Mouse (Mus musculus): ENCODE measurements around the gene Ahcyl2.
"Not testable (repeated sequence)": the region's sequence is repeated elsewhere in the genome, so short reads cannot be mapped to it uniquely, and the experiment has no call there.

The Ahcyl2 gene

GRCm38 (mm10) chr6:29767813-29768660 is at the start of gene Ahcyl2:
Gene Ahcyl2, plus strand, starts transcription at chr6:29768011.
- DNase-seq (ENCODE audit: low read depth, low spot score) = peak; percentile 98

DNA sequence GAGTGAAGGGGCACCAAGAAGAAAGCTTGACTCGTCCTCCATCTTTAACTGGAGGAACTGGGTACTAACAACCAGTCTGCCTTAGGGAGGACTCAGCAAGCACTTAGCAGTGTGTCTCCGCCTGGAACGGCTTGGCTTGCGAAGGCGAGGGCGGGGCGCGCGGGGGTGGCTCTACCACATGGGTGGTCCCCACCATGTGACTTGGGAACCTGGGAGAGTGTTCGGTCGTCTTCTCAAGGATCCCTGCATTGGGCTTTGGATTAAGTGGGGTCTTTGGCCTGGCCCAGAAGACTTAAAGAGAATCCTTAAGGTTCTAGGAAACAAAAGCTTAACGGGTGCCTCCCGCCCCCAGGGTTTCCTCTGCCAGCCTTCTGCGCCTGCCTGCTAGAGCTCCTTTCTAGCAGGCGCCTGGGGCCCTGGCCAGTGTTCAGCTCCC is 48.9 kb upstream of the Ahcyl2 start:
- DNase-seq (ENCODE audit: low read depth, low spot score) = peak; percentile 75

DNA sequence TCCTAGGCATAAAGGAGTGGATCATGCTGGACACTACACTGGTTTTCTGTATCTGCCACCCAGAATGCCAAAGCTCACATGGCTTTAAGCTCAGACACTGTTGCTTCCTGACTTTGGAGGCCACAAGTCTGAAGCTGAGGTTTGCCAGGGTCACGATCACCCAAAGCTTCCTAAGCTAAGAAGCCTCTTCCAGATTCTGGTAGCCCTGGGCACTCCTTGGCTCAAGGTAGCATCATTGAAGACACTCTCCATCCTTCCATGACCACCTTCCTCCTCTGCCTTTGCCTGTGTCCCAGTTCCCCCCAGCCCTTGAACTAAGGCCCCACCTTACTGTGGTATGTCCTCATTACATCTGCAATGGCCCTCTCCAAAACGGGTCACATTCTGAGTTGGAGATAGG is 45.9 kb upstream of the Ahcyl2 start:
- DNase-seq (ENCODE audit: low read depth, low spot score) = no peak

GRCm38 (mm10) chr6:29726576-29727200 is 41.1 kb upstream of the Ahcyl2 start:
- DNase-seq (ENCODE audit: low read depth, low spot score) = no peak

DNA sequence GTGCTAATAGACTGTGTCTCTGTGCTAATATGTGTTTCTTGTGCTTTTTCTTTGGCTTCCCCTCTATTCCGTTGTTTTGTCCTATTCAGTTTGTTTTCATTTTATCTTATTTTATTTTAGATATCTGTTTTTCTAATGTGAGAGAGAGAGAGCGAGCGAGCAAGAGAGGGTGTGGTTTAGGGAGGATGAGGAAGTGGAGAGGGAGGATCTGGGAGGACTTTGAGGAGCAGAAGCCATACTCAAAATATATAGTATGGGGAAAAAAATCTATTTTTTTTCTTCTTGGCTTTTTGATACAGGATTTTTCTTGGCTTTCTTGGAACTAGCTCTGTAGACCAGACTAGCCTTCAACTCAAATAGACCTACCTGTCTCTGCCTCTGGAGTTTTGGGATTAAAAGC is 39.8 kb upstream of the Ahcyl2 start:
- DNase-seq (ENCODE audit: low read depth, low spot score) = no peak

- DNase-seq (ENCODE audit: low read depth, low spot score) = no peak
These were observed 38.3 kb upstream of the Ahcyl2 start for GRCm38 (mm10) chr6:29729491-29729890.

DNA sequence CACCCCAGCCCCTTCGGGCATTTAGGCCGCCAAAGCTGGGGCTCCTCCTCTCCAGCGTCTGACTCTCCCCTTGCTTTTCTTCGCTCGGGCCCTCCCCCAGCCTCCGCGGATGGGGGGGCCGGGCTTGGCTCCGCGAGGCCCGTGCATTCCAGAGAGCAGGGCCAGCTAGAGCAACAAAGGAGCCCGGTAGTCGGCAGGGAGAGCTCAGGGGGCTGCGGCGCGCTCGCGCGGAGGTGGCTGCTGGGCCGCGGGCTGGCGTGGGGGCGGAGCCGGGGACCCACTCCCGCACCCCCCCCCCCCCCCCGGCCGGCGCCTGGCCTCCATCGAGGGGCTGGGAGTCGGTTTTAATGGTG is 32.5 kb upstream of the Ahcyl2 start, which contains the start of gene Smo:
Gene Smo, plus strand, starts transcription at position 168 of the 353 bp plus-strand sequence.
- peak; percentile 75 for DNase-seq (ENCODE audit: low read depth, low spot score)

DNA sequence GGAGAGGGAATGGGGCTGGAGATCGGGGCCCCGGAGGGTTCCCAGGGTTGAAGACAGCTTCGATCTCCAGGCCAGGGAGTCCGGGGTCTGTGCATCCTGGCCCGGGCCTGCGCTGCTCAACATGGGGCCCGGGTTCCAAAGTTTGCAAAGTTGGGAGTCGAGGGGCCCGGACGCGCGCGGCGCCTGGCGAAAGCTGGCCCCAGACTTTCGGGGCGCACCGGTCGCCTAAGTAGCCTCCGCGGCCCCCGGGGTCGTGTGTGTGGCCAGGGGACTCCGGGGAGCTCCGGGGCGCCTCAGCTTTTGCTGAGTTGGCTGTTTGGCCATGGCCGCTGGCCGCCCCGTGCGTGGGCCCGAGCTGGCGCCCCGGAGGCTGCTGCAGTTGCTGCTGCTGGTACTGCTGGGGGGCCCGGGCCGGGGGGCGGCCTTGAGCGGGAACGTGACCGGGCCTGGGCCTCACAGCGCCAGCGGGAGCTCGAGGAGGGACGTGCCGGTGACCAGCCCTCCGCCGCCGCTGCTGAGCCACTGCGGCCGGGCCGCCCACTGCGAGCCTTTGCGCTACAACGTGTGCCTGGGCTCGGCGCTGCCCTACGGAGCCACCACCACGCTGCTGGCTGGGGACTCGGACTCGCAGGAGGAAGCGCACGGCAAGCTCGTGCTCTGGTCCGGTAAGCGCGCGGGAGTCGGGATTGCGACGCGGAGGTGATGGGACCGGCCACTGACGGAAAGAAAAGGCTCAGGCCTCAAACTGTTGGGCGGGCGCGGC is 31.9 kb upstream of the Ahcyl2 start:
- DNase-seq (ENCODE audit: low read depth, low spot score) = peak; percentile 48

- DNase-seq (ENCODE audit: low read depth, low spot score) = no peak
These were observed 31.0 kb upstream of the Ahcyl2 start for GRCm38 (mm10) chr6:29736610-29737458.

DNA sequence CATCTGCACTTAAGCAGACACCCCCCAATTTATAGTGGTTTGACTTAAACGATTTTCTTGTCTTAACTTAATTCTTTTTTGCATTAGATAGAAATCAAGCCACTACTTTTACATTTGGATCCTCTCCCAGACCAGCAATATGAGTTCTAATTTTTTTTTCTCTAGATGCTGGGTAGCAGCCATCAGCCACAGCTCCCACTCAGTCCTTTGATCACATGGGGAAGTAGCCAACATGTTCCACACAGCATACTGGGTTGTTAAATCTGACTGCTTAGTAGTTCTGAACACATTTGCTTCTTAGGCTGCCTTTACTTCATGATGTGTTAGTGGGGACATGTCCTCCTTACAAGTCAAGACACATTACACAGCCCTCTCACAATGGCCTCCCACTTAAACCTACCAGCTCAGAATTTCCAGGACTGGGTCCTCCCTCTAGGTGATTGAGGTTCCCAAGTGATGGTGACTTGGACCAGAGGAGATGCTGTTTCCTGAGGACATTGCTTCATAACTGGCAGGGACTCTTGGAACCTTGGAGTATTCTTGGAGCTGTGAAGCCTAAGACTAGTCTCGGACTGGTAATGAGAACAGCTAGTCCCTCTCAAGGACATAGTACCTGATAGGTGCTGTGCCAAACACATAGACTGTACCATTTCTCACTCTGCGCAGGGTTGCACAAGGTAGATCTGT is 16.2 kb upstream of the Ahcyl2 start:
- DNase-seq (ENCODE audit: low read depth, low spot score) = no peak

DNA sequence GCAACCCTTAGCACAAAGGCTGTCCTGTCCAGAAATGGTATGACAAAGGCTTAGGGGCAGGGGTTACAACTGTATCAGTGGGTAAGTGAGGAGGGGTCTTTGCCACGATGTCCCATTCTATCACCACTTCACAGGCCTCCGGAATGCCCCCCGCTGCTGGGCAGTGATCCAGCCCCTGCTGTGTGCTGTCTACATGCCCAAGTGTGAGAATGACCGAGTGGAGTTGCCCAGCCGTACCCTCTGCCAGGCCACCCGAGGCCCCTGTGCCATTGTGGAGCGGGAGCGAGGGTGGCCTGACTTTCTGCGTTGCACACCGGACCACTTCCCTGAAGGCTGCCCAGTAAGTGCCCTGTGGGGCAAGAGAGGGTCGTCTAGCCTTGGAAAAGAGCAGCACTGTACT is 14.5 kb upstream of the Ahcyl2 start:
- DNase-seq (ENCODE audit: low read depth, low spot score) = no peak

DNA sequence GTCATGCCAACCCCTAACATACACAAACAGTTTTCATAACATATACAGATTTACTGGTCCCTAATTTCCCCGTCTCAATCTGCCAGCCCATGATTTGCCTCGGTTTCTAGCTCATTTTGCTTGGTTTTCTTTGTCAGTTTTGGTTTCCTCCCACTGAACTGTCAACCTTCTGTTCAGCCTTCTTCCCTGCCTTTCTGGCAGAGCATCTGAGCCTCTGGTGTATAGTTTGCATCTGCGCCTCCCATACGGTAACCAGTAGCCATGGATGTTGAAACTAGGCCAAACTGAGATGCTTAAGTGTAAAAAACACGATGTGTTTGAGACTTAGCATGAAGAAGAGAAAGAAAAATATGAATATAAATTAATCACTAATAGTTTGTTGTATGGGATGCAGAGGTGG is 11.8 kb upstream of the Ahcyl2 start:
- no peak for DNase-seq (ENCODE audit: low read depth, low spot score)

DNA sequence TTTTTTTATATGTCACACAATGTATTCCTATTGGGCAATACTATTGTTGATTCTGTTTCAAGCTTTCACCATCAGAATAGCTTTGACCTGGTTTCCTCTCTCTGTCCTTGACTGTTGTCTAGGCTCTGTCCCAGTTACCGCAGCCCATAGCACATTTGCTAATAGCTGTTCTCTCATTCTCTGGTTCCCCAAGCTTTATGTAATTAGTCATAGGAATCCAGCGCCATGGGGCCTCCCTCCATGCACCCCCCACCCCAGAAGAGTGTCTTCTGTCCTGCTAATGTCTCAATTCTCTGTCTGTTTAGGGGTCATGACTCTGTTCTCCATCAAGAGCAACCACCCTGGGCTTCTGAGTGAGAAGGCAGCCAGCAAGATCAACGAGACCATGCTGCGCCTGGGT is 11.3 kb upstream of the Ahcyl2 start:
- no peak for DNase-seq (ENCODE audit: low read depth, low spot score)

DNA sequence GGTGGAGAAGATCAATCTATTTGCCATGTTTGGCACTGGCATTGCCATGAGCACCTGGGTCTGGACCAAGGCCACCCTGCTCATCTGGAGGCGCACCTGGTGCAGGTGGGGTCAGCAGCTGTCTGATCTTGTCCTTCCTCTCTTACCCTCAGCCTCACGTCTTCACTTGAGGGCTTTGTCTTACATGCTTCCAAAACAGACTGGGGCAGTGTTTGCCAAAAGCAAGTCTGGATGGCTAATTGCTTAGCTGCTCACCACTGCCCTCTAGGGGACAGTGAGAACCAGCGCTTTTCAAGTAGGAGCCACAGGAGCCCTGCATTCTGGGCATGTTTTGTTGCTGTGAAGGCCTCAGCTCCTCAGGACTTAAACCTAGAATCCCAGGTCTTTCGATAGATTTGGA is 9.4 kb upstream of the Ahcyl2 start:
- DNase-seq (ENCODE audit: low read depth, low spot score) = peak; percentile 93

DNA sequence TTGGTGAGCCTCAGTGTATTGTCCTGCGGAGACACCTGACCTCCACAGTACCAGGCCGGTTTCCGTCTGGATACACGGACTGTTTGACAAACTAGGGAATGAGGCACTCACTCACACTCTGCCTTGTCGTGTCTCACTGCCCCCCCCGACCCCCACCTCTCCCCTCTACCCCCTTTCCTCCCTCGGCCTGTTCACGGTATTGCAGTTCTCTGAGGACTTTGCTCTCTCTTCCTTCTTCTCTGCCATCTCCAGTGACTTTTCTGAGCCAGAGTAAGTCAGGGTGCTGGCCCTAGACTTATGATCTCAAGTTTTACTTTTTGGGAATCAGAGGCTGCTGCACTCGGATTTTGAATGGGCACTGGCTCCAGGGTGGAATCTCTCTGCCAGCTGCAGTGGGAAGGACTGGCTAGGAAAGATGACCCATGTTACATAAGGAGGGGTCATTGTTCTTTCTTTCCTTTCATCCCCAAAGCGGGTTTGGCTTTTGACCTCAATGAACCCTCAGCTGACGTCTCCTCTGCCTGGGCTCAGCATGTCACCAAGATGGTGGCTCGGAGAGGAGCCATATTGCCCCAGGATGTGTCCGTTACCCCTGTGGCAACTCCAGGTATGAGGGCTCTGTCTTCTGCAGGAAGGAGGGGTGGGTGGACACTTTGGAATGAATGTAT is 8.7 kb upstream of the Ahcyl2 start:
- no peak for DNase-seq (ENCODE audit: low read depth, low spot score)

GRCm38 (mm10) chr6:29760397-29760796 is 7.4 kb upstream of the Ahcyl2 start:
- DNase-seq (ENCODE audit: low read depth, low spot score) = not testable (repeated sequence)

DNA sequence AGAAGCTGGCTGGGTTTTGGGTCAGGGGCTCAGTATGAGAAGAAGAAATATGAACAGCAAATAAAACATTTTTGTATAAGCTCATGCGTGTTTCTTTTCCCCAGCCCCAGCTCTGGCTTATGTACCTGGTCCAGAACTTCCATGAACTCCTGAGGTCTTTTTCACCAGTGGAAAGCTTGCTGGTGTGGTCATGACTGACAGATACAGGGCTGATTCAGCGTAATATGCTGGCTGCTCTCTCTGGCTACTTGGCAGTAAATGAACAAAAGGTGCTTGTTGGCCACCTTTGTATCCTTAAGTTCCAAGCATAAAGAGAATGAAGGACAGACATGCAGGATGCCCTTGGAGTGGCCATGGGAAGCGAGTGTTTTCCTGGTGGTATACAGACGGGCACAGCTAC is 6.5 kb upstream of the Ahcyl2 start:
- no peak for DNase-seq (ENCODE audit: low read depth, low spot score)

GRCm38 (mm10) chr6:29762524-29762923 is 5.3 kb upstream of the Ahcyl2 start:
- DNase-seq (ENCODE audit: low read depth, low spot score) = peak; percentile 67

GRCm38 (mm10) chr6:29766874-29767273 is 937 bp upstream of the Ahcyl2 start:
- DNase-seq (ENCODE audit: low read depth, low spot score) = peak; percentile 74

- peak; percentile 36 for DNase-seq (ENCODE audit: low read depth, low spot score)
These were observed 1.1 kb downstream of the Ahcyl2 start for GRCm38 (mm10) chr6:29768791-29769441.
